Mouse (Mus musculus) CD4-positive, CD25-positive, alpha-beta regulatory T cell (primary cell): ENCODE measurements around the gene Pnmt. TPM values are rescaled to one million over a fixed set of nuclear protein-coding genes. Genes with fewer than 3 reads are reported as not detected.

Source experiments
- polyA plus RNA-seq: library from polyadenylated mRNA; unstranded; fragments of 100-300 nt; shearing (Covaris generic); gene quantifications from one replicate; pipeline ENCODE4 v1.2.1, GENCODE M21; 2017

The Pnmt gene
- polyA plus RNA-seq: not detected

DNA sequence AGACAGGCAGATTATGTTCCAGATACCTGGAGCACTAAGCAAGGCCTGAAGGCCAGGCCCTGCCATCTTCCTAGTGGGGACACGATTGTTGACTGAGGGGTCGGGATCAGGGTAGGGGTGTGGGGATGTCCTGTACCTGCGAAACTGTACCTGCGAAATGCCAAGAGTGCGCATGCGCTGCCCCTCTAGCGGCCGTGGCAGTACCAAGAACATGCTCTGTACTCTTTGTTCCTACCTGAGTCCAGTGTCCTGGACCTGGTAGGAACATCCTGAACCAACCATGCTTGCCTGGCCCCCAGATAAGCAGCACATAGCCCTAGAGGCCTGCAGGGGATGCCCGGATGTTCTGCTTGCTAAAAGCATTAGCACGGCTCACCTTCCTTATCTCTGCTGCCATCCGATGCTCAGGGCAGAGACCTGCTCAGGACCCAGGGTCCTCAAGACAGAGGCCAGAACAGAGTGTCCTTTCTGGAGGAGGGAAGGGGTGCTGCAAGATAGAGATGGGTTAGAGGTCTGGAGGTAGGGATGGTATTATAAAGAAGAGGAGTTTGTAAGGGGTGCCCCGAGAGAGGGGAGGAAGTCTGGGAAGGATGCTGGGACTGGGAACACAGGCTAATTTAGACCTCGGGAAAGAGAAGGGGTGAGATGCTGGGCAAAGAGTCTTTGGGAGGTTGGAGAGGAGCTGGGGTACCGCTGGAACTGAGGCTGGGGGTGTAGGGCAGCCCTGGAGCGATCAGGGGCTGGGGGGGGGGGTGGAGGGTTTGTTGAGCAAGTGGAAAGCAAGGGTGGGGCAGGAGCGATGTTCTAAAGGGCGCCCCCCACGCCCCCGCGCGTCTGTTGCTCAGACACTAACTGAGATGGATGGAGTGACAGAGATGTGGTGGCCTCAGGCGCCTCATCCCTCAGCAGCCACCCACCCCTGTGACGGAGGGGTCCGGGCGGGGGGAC is at the start of gene Pnmt:
Gene Pnmt, plus strand, starts transcription at position 813 of the 948 bp plus-strand sequence.

GRCm38 (mm10) chr11:98348083-98348961 is 37.9 kb upstream of the Pnmt start, which contains the start of gene Ppp1r1b:
Gene Ppp1r1b (plus strand): TSS chr11:98348404.

DNA sequence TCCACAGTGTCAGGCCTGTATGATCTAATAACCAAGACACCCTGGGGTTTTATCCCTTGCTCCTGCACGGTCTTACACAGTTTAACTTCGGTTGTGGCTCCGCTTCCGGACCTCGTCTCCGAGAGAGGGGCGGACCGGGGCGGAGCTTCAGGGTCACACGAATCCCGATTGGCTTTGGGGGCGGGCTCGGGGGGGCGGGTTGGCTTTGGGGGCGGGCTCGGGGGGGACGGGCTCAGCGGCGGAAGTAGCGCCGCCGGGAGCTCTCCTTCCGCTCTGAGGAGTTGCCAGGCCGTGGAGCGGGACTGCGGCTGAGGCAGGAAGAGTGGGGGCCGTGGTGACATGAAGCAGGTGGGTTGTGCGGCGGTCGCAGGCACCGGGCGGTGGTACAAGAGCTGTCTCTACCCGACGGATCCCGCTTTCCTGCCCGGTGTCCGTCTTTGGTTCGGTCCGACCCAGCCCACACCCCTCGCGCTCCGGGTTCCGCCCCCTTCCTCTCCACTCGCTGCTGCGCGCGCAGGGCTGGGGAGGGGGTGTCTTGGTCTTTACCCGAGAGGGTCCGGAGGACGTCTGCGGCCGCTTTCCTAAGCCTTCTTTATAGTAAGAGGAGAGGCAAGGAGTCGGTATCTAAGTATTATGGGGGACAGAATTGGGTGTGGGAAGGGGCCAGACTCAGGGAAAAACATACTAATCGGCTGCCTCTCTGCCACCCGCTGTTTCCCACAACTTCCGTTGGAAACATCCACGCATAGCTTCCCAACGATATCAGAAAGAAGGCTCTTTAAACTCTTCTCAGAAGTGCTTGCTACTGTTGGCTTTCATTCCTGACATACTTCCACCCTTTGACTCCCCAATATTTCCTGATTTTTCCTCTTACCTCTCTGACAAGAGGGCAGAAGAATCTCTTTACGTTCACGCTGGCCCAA is 27.8 kb upstream of the Pnmt start, which contains the start of gene Stard3:
Gene Stard3, plus strand, starts transcription at position 208 of the 923 bp plus-strand sequence.

DNA sequence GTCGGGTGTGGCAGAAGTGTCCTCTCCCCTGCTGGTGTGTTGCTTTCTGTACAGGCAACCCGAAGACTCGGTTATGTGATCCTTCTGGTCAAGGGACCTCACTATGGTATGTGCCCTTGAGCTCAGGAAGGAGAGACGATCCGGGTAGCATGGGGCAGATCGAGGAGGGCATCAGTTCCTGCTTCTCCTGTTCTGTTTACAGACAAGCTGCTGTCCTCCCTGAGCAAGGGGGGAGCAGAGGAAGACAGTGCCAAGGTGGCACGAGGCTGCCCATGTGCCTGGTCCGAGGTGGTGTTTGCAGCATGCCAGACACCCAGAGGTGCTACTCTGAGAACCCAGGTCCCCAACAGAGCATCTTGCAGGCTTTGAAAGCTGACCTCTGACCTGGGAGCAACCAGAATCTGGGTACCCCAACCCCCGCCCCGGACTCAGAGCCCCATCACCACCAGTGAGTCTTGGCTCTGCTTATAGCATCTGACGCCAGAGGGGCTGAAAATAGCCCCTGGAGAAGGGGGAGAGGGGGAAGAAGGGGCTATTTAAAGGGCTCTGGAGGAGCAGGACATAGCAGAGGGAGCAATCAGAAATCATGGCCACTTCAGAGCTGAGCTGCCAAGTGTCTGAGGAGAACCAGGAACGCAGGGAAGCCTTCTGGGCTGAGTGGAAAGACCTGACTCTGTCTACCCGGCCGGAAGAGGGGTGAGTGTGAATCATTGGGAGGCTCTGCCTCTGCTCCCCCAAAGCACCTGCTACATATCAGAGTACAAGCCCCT is 2.8 kb upstream of the Pnmt start, which contains the start of gene Tcap:
Gene Tcap, plus strand, starts transcription at position 551 of the 770 bp plus-strand sequence.

DNA sequence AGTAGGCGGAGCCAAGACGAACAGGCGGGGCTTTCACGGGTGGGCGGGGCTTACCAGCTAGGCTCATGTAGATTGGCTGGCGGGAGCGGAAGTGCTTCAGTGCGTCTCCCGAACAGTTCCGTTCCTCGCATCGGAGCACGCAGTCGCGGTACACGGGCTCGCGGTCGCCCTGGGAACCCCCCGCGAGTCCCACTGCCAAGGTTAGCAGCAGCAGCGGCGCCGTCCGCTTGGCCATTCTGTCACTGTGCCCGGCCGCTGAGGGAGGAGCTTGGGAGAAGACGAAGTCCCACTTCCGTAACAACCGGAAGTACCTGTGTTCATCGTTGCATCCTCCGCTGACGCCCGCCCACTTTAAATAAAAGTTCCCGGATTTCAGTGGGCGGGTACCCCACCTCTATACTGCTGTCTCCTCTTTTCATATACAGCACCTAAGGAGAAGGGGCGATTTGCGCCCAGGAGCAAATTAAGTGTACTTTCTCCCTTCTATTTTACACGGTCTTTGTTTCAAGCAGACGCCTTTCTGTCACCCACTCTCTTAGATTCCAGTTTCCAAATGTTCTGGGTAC is 14.0 kb downstream of the Pnmt start, which contains the start of gene Pgap3:
Gene Pgap3, minus strand, starts transcription at position 330 of the 566 bp plus-strand sequence.

DNA sequence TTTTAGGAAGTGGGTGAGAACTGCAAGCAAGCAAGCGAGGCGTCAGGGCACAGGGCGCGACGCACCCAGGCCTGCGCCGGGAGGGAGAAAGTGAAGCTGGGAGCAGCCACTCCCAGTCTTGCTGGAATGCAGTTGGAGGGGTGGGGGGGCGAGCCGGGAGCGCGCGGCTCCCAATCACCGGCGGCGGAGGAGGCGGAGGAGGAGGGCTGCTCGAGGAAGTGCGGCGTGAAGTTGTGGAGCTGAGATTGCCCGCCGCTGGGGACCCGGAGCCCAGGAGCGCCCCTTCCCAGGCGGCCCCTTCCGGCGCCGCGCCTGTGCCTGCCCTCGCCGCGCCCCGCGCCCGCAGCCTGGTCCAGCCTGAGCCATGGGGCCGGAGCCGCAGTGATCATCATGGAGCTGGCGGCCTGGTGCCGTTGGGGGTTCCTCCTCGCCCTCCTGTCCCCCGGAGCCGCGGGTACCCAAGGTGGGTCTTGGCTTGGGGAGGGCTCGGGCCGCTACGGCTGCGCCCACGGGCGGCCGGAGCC is 26.1 kb downstream of the Pnmt start, which contains the start of gene Erbb2:
Gene Erbb2, plus strand, starts transcription at position 198 of the 524 bp plus-strand sequence.

Other genes with a start within 250 kb of the Pnmt start
- 42.0 TPM for gene Fbxl20, start 236.0 kb upstream of the Pnmt start, polyA plus RNA-seq
- gene Med1, start 193.2 kb upstream of the Pnmt start, polyA plus RNA-seq: 41.4 TPM
- 21.1 TPM for gene Cdk12, start 183.4 kb upstream of the Pnmt start, polyA plus RNA-seq
- 0.13 TPM for gene Neurod2, start 56.8 kb upstream of the Pnmt start, polyA plus RNA-seq
- not detected for gene Ppp1r1b, start 38.0 kb upstream of the Pnmt start, polyA plus RNA-seq
- gene Stard3, start 28.1 kb upstream of the Pnmt start, polyA plus RNA-seq: 64.0 TPM
- gene Tcap, start 2.6 kb upstream of the Pnmt start, polyA plus RNA-seq: 0.25 TPM
- gene Pgap3, start 14.0 kb downstream of the Pnmt start, polyA plus RNA-seq: 12.2 TPM
- gene Erbb2, start 26.0 kb downstream of the Pnmt start, polyA plus RNA-seq: 0.22 TPM
- gene Mien1, start 52.5 kb downstream of the Pnmt start, polyA plus RNA-seq: 166 TPM
- gene Grb7, start 59.9 kb downstream of the Pnmt start, polyA plus RNA-seq: 5.1 TPM
- 94.7 TPM for gene Ikzf3, start 159.6 kb downstream of the Pnmt start, polyA plus RNA-seq
- 5.4 TPM for gene Zpbp2, start 164.6 kb downstream of the Pnmt start, polyA plus RNA-seq
- 58.5 TPM for gene Ormdl3, start 200.9 kb downstream of the Pnmt start, polyA plus RNA-seq
- gene Lrrc3c, start 211.8 kb downstream of the Pnmt start, polyA plus RNA-seq: not detected
- 4.3 TPM for gene Gm12355, start 239.2 kb downstream of the Pnmt start, polyA plus RNA-seq
- gene Gsdma3, start 239.9 kb downstream of the Pnmt start, polyA plus RNA-seq: not detected